Mouse (Mus musculus) embryonic facial prominence, embryonic 11.5 days (tissue): ENCODE measurements around the gene Ccdc183. TPM values are rescaled to one million over a fixed set of nuclear protein-coding genes. Genes with fewer than 3 reads are reported as not detected.

ENCODE experiments used
- ATAC-seq: fragments of 200-750 bp; cut with Nextera tagmentation; replicated peaks from 2 replicates; pipeline ENCODE4 v1.8.0; 2017; ENCODE audit warnings: low read depth; ENCODE audit not compliant: insufficient number of reproducible peaks, low FRiP score, low TSS enrichment
- DNase-seq: peaks from one replicate; pipeline ENCODE4 v3.0.0-alpha.2; 2015; ENCODE audit warnings: low spot score
- H3K27ac ChIP-seq: fragments of 300-500 bp; sonication (generic); replicated peaks from 2 replicates; pipeline ENCODE4 v1.5.1; 2014; ENCODE audit warnings: mild to moderate bottlenecking, low read depth, low read length, control low read depth
- H3K27me3 ChIP-seq: fragments of 300-500 bp; sonication (generic); 2 replicates; pipeline ENCODE4 v1.6.1; 2014; ENCODE audit warnings: mild to moderate bottlenecking, low read length, moderate library complexity, mixed read lengths; ENCODE audit not compliant: control insufficient read depth, insufficient read depth
- H3K36me3 ChIP-seq: fragments of 300-500 bp; sonication (generic); replicated peaks from 2 replicates; pipeline ENCODE4 v1.6.1; 2014; ENCODE audit warnings: low read depth, mild to moderate bottlenecking, low read length, moderate library complexity, mixed read lengths; ENCODE audit not compliant: control insufficient read depth, insufficient read depth
- H3K4me1 ChIP-seq: fragments of 300-500 bp; sonication (generic); 2 replicates; pipeline ENCODE4 v1.6.1; 2014; ENCODE audit warnings: low read length, mixed read lengths; ENCODE audit not compliant: control insufficient read depth, insufficient read depth
- H3K4me2 ChIP-seq: fragments of 300-500 bp; sonication (generic); 2 replicates; pipeline ENCODE4 v1.6.1; 2014; ENCODE audit warnings: low read depth, mild to moderate bottlenecking, control low read depth, low read length, moderate library complexity
- H3K4me3 ChIP-seq: fragments of 300-500 bp; sonication (generic); 2 replicates; pipeline ENCODE4 v1.5.1; 2014; ENCODE audit warnings: low read depth, low read length, control low read depth
- H3K9ac ChIP-seq: fragments of 300-500 bp; sonication (generic); replicated peaks from 2 replicates; pipeline ENCODE4 v1.6.1; 2014; ENCODE audit warnings: mild to moderate bottlenecking, control low read depth, low read length
- H3K9me3 ChIP-seq: fragments of 300-500 bp; sonication (generic); replicated peaks from 2 replicates; pipeline ENCODE4 v1.6.1; 2016; ENCODE audit warnings: mild to moderate bottlenecking, low read length, inconsistent platforms, mixed read lengths; ENCODE audit not compliant: control insufficient read depth
- WGBS: fragments of 180-500 bp; shearing (Covaris S2); extraction: QIAGEN DNeasy Blood & Tissue Kit; methylation state at CpG from one replicate; pipeline ENCODE4 v1.1.7; 2014; 5-methylcytosine and 5-hydroxymethylcytosine counted together
- polyA plus RNA-seq: library from polyadenylated mRNA; unstranded; fragments of >200 nt; fragmentation: Nextera tagmentation; extraction: Ambion mirVana; gene quantifications from 2 replicates; pipeline ENCODE4 v1.2.1, GENCODE M21; 2014

Ccdc183 gene
- polyA plus RNA-seq, 1 experiment from 2014 or later: 0.18 TPM

DNA sequence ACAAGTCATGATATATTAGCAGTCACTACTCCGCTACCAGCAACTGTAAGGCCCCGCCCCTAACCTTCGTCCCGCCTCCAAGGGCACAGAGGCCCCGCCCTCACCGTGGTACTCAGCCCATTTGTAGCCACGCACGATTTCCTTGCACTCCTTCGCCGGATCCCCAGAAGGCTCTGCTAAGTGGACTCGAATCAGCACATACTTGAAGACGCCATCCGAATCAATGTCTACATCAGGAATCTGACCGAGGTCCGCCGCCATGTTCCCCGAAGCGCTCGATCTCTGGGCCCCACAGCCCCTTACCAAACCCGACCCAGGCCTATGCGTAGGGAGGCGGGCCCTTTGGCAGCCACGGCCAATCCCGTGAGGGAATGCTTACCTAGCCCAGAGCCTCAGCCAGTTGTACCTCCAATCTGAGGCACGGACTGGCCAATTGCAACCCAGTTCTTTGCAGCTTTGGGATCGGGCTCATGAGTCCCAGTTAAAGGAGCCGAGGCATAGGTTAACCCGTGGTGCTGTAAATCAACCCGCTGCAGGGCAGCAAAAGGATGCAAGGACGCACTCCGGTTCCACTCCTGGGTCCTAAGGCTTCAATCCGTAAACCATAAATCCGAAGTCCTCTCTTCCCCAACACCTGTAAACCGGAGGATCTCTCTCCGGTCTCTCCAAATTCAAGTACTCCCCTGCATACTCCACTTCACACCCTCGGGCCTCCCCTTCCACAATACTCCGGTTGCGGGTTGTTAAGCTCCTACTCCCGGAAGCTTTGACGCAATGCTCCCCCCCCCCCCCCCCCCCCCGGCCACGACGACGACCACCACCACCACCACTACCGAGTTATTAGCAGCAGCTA is 42.7 kb downstream of the Ccdc183 start, which contains the start of the genes Mamdc4 and Phpt1:
Gene Mamdc4 (minus strand): TSS at position 267 of the 853 bp plus-strand sequence.
Gene Phpt1 (minus strand): TSS at position 646 of the 853 bp plus-strand sequence.
- Histone ChIP-seq H3K4me1 (peaks cover 3% of the 10 kb centered on the region), H3K27ac (peak within 1 kb of the TSS; percentile 75), H3K36me3 (no peaks in the 10 kb centered on the region), H3K27me3 (peaks cover 42% of the 10 kb centered on the region), H3K9me3 (no peaks in the 10 kb centered on the region), H3K4me3 (peak within 1 kb of the TSS; percentile 56), H3K4me2 (peak within 1 kb of the TSS; percentile 92), H3K9ac (peak within 1 kb of the TSS; percentile 68)
- ATAC-seq (peak; percentile 98), DNase-seq (peak; percentile 99)
- WGBS: under 1% methylated on average over 44 of the region's 45 CpGs

DNA sequence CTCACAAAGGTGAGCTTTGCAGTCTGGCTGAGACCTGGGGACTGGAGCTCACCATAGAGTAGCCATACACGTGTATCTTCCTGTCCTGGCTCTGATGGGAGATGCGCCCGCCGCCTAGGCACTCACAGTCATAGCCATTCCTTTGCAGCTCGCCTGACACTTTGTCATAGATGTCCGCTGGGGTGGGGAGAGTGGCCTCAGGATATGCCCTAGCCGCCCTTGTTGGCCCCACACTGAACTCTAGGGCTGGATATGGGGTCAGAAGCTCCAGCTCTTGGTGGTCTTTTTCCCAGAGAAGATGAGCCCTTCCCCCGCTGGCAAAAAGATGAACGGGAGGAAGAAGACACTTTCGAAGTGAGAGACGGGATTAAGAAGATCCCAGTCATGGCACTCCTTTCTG is 43.3 kb downstream of the Ccdc183 start:
- Histone ChIP-seq H3K36me3 (no peaks in the 10 kb centered on the region), H3K4me1 (peaks cover 3% of the 10 kb centered on the region), H3K9ac (peak overlapping the region; percentile 68), H3K27ac (no peak overlapping the region), H3K27me3 (peaks cover 36% of the 10 kb centered on the region), H3K9me3 (no peaks in the 10 kb centered on the region), H3K4me3 (peak overlapping the region; percentile 56), H3K4me2 (peak overlapping the region; percentile 92)
- 19% methylated on average over 11 of the region's 11 CpGs for WGBS
- ATAC-seq (no peak), DNase-seq (no peak)

DNA sequence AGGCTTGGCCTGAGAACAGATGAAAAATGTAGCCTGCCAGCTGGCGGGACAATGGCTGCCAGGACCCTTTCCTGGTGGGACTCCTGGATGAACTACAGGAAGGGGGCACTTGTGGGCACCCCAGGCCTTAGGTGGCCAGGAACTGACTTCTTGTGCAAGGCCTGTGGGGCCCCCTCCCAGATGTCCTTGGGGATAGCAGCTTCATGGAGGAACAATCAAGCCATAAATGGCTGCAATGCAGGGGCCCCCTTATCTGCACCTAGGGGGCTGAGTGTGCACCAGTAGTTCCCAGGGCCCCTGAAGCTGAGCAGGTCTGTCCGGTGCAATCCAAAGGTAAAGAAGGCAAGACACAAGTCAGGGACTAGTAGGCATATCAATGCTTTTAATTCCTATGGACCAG is 44.4 kb downstream of the Ccdc183 start:
- WGBS: 89% methylated on average over 2 of the region's 2 CpGs
- no peaks in the 10 kb centered on the region for H3K36me3 ChIP-seq
- H3K27me3 ChIP-seq: peaks cover 25% of the 10 kb centered on the region
- DNase-seq (no peak), ATAC-seq (no peak)
- no peak overlapping the region for H3K9ac ChIP-seq
- no peaks in the 10 kb centered on the region for H3K9me3 ChIP-seq
- peaks cover 3% of the 10 kb centered on the region for H3K4me1 ChIP-seq
- no peak overlapping the region for H3K4me3 ChIP-seq
- no peak overlapping the region for H3K27ac ChIP-seq
- no peak overlapping the region for H3K4me2 ChIP-seq

DNA sequence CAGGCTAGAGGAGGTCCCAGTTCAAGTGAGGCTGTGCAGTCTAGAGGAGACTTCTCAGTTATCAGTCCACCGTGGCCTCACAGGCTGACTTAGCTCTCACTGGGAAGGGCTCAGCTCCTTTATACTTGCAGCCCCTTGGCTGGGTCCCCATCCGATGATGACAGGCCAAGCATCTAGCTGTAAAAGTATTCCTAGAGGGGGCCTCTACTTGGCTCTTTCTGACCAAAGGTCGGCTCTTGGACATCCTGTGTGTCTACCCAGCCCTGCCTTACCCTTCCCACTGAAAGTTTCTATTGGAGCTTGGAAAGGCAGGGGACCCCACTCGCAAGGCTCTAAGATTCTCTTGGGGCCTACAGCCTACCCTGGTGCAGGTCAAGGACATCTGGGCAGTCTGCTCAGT is 46.3 kb downstream of the Ccdc183 start:
- no peak overlapping the region for H3K4me3 ChIP-seq
- H3K9me3 ChIP-seq: no peaks in the 10 kb centered on the region
- ATAC-seq (no peak), DNase-seq (no peak)
- WGBS: 92% methylated on average over 4 of the region's 4 CpGs
- H3K27me3 ChIP-seq: peaks cover 7% of the 10 kb centered on the region
- H3K27ac ChIP-seq: no peak overlapping the region
- no peaks in the 10 kb centered on the region for H3K36me3 ChIP-seq
- H3K4me1 ChIP-seq: no peaks in the 10 kb centered on the region; the same call in 1 of the 2 replicates
- H3K4me2 ChIP-seq: no peak overlapping the region
- no peak overlapping the region for H3K9ac ChIP-seq

- Histone ChIP-seq H3K4me3 (no peak overlapping the region), H3K36me3 (no peaks in the 10 kb centered on the region; the same call in 1 of the 2 replicates), H3K4me2 (no peak overlapping the region), H3K4me1 (no peaks in the 10 kb centered on the region), H3K27me3 (no peaks in the 10 kb centered on the region), H3K27ac (no peak overlapping the region), H3K9ac (no peak overlapping the region), H3K9me3 (no peaks in the 10 kb centered on the region)
- ATAC-seq: no peak
- whole genome bisulfite sequencing: 86% methylated on average over 3 of the region's 3 CpGs
- DNase-seq: no peak
These were observed 48.2 kb downstream of the Ccdc183 start for GRCm38 (mm10) chr2:25569323-25569722.

DNA sequence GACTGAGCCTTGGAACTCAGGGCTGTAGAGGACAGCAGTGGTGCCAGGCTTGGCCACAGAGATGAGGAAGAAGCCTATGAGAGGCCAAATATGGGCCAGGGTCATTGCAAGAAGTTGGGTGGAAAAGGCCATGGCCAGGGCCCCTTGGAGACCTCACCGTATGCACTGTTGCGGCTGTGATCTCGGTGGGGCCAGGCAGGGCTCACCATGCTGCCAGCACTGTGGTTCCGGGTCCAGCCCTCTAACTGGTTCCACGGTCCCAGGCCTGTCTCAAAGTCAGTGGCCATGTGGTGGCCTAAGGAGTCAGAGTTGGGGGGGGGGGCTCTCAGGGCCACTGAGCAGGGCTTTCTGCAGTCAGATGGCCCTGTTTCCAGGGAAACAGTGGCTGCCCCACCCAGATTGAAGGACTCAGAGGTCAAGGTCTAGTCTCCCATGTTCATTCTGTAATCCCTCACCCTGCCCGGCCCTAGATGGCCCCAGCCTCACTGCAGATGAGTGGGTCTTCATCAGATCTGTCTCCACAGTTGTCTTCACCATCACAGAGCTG is 48.9 kb downstream of the Ccdc183 start:
- no peak overlapping the region for H3K27ac ChIP-seq
- H3K36me3 ChIP-seq: no peaks in the 10 kb centered on the region; the same call in 1 of the 2 replicates
- 86% methylated on average over 6 of the region's 6 CpGs for WGBS
- H3K9ac ChIP-seq: no peak overlapping the region
- H3K4me3 ChIP-seq: no peak overlapping the region
- ATAC-seq (no peak), DNase-seq (no peak)
- no peaks in the 10 kb centered on the region for H3K4me1 ChIP-seq
- H3K27me3 ChIP-seq: no peaks in the 10 kb centered on the region
- H3K4me2 ChIP-seq: no peak overlapping the region
- no peaks in the 10 kb centered on the region for H3K9me3 ChIP-seq

DNA sequence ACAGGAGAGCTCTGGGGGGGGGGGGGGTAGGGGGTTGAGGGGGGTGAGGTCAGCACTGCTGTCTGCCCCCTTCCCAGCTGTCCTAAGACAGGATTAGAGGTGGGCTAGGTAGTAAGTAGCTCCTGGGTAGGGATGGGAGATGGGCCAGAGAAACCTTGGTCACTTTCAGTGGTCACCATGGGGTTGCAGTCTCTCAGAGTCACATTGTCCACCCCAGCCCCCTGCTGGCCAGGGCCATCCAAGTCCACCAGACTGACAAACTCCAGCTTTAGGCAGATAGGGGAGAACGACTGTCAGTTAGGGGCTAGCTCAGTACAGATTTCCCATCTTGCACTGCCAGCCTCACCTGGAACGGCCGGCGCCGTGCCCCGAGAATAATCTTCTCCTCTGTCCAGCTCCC is 50.9 kb downstream of the Ccdc183 start:
- H3K4me3 ChIP-seq: no peak overlapping the region
- DNase-seq (no peak), ATAC-seq (no peak)
- no peak overlapping the region for H3K4me2 ChIP-seq
- no peaks in the 10 kb centered on the region for H3K9me3 ChIP-seq
- no peak overlapping the region for H3K9ac ChIP-seq
- H3K27ac ChIP-seq: no peak overlapping the region
- no peaks in the 10 kb centered on the region for H3K4me1 ChIP-seq
- peaks cover 3% of the 10 kb centered on the region for H3K36me3 ChIP-seq
- 84% methylated on average over 6 of the region's 6 CpGs for WGBS
- no peaks in the 10 kb centered on the region for H3K27me3 ChIP-seq

GRCm38 (mm10) chr2:25565741-25566140 is 51.7 kb downstream of the Ccdc183 start:
- ATAC-seq (0 out of 2 replicates have a peak, but pooled peaks have one; percentile 15), DNase-seq (no peak)
- Histone ChIP-seq H3K4me3 (no peak overlapping the region), H3K9me3 (no peaks in the 10 kb centered on the region), H3K27me3 (no peaks in the 10 kb centered on the region), H3K36me3 (peaks cover 5% of the 10 kb centered on the region), H3K27ac (no peak overlapping the region), H3K4me1 (no peaks in the 10 kb centered on the region), H3K4me2 (no peak overlapping the region), H3K9ac (no peak overlapping the region)
- WGBS: 88% methylated on average over 8 of the region's 8 CpGs
